Mouse (Mus musculus) embryonic facial prominence, embryonic 12.5 days (tissue): ENCODE measurements around the gene Prkn. TPM values are rescaled to one million over a fixed set of nuclear protein-coding genes. Genes with fewer than 3 reads are reported as not detected.

ENCODE experiments used
- ATAC-seq: fragments of 200-750 bp; cut with Nextera tagmentation; 2 replicates; pipeline ENCODE4 v1.8.0; 2017; ENCODE audit not compliant: insufficient number of reproducible peaks, insufficient read depth, low FRiP score, low TSS enrichment
- H3K27ac ChIP-seq: fragments of 300-500 bp; sonication (generic); 2 replicates; pipeline ENCODE4 v1.5.1; 2016; ENCODE audit warnings: mild to moderate bottlenecking
- H3K27me3 ChIP-seq: fragments of 300-500 bp; sonication (generic); 2 replicates; pipeline ENCODE4 v1.6.1; 2016; ENCODE audit warnings: mild to moderate bottlenecking, moderate library complexity
- H3K36me3 ChIP-seq: fragments of 300-500 bp; sonication (generic); 2 replicates; pipeline ENCODE4 v1.6.1; 2016; ENCODE audit warnings: mild to moderate bottlenecking
- H3K4me1 ChIP-seq: fragments of 300-500 bp; sonication (generic); 2 replicates; pipeline ENCODE4 v1.6.1; 2016
- H3K4me2 ChIP-seq: fragments of 300-500 bp; sonication (generic); replicated peaks from 2 replicates; pipeline ENCODE4 v1.6.1; 2016; ENCODE audit warnings: mild to moderate bottlenecking, moderate library complexity
- H3K4me3 ChIP-seq: fragments of 300-500 bp; sonication (generic); 2 replicates; pipeline ENCODE4 v1.5.1; 2016; ENCODE audit warnings: mild to moderate bottlenecking
- H3K9ac ChIP-seq: fragments of 300-500 bp; sonication (generic); 2 replicates; pipeline ENCODE4 v1.6.1; 2016; ENCODE audit warnings: mild to moderate bottlenecking, moderate library complexity
- H3K9me3 ChIP-seq: fragments of 300-500 bp; sonication (generic); 2 replicates; pipeline ENCODE4 v1.6.1; 2016; ENCODE audit warnings: mild to moderate bottlenecking, moderate library complexity
- WGBS: fragments of 180-500 bp; shearing (Covaris S2); methylation state at CpG from one replicate; pipeline ENCODE4 v1.1.7; 2016; 5-methylcytosine and 5-hydroxymethylcytosine counted together
- polyA plus RNA-seq: library from polyadenylated mRNA; unstranded; fragments of >200 nt; fragmentation: Nextera tagmentation; extraction: Ambion mirVana; gene quantifications from 2 replicates; pipeline ENCODE4 v1.2.1, GENCODE M21; 2016

The Prkn gene
- polyA plus RNA-seq, 1 experiment from 2014 or later = 1.8 TPM

- ATAC-seq = no peak
- no peak overlapping the region for H3K4me2 ChIP-seq
- no peak overlapping the region for H3K9ac ChIP-seq
- no peaks in the 10 kb centered on the region for H3K9me3 ChIP-seq
- no peaks in the 10 kb centered on the region for H3K36me3 ChIP-seq
- 0 out of 2 replicates have a peak, but pooled peaks cover 2% of the 10 kb centered on the region for H3K27me3 ChIP-seq
- H3K27ac ChIP-seq = no peak overlapping the region
- 0 out of 2 replicates have a peak, but pooled peaks cover 7% of the 10 kb centered on the region for H3K4me1 ChIP-seq
- 60% methylated on average over 14 of the region's 14 CpGs for WGBS
- no peak overlapping the region for H3K4me3 ChIP-seq
Observed at GRCm38 (mm10) chr17:12042561-12043256, 1202.5 kb downstream of the Prkn start.

GRCm38 (mm10) chr17:12044222-12044621 lies 1204.0 kb downstream of the Prkn start:
- Histone ChIP-seq H3K36me3 (no peaks in the 10 kb centered on the region), H3K4me1 (0 out of 2 replicates have a peak, but pooled peaks cover 7% of the 10 kb centered on the region), H3K4me3 (no peak overlapping the region), H3K27me3 (0 out of 2 replicates have a peak, but pooled peaks cover 2% of the 10 kb centered on the region), H3K4me2 (no peak overlapping the region), H3K9ac (no peak overlapping the region), H3K27ac (no peak overlapping the region), H3K9me3 (no peaks in the 10 kb centered on the region)
- no peak; the same call in 1 of the 2 replicates for ATAC-seq
- 51% methylated on average over 8 of the region's 8 CpGs for WGBS

DNA sequence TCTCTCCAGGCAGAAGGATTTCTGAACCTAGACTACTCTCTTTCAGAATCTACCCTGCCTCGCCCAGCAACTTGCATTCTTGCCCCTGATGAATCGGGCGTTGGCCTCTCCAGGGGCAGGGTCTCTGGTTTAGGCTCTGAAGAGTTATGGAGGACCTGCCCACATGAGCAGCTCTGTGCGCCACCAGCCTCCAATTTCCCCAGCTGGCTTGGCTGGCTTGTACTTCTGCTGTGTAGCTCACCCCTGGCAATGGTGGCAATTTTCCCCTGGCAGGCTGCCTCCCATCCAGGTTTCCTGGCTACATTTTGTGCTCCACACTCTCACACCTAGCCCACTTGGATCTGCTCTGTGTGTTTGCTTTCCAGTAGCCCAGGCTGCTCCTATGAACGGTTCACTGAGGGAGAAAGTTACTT lies 1205.7 kb downstream of the Prkn start:
- WGBS = 44% methylated on average over 5 of the region's 5 CpGs
- H3K4me2 ChIP-seq = no peak overlapping the region
- no peaks in the 10 kb centered on the region for H3K36me3 ChIP-seq
- no peak overlapping the region for H3K27ac ChIP-seq
- H3K9ac ChIP-seq = no peak overlapping the region
- 0 out of 2 replicates have a peak, but pooled peaks cover 7% of the 10 kb centered on the region for H3K4me1 ChIP-seq
- H3K9me3 ChIP-seq = no peaks in the 10 kb centered on the region
- no peak overlapping the region for H3K4me3 ChIP-seq
- ATAC-seq = no peak
- H3K27me3 ChIP-seq = 0 out of 2 replicates have a peak, but pooled peaks cover 2% of the 10 kb centered on the region

- H3K36me3 ChIP-seq = no peaks in the 10 kb centered on the region
- H3K9me3 ChIP-seq = no peaks in the 10 kb centered on the region
- no peak overlapping the region for H3K4me2 ChIP-seq
- H3K9ac ChIP-seq = no peak overlapping the region
- H3K4me3 ChIP-seq = no peak overlapping the region
- H3K27me3 ChIP-seq = 0 out of 2 replicates have a peak, but pooled peaks cover 2% of the 10 kb centered on the region
- ATAC-seq = no peak
- 0 out of 2 replicates have a peak, but pooled peaks cover 7% of the 10 kb centered on the region for H3K4me1 ChIP-seq
- 66% methylated on average over 7 of the region's 7 CpGs for WGBS
- H3K27ac ChIP-seq = no peak overlapping the region
Observed at GRCm38 (mm10) chr17:12047032-12047431, 1206.8 kb downstream of the Prkn start.

GRCm38 (mm10) chr17:12047523-12047922 lies 1207.3 kb downstream of the Prkn start:
- H3K9ac ChIP-seq = no peak overlapping the region
- no peaks in the 10 kb centered on the region for H3K36me3 ChIP-seq
- H3K27me3 ChIP-seq = 0 out of 2 replicates have a peak, but pooled peaks cover 2% of the 10 kb centered on the region
- H3K4me2 ChIP-seq = no peak overlapping the region
- no peak overlapping the region for H3K27ac ChIP-seq
- no peak overlapping the region for H3K4me3 ChIP-seq
- no peak for ATAC-seq
- H3K9me3 ChIP-seq = no peaks in the 10 kb centered on the region
- H3K4me1 ChIP-seq = 0 out of 2 replicates have a peak, but pooled peaks cover 7% of the 10 kb centered on the region
- WGBS = 31% methylated on average over 6 of the region's 6 CpGs

DNA sequence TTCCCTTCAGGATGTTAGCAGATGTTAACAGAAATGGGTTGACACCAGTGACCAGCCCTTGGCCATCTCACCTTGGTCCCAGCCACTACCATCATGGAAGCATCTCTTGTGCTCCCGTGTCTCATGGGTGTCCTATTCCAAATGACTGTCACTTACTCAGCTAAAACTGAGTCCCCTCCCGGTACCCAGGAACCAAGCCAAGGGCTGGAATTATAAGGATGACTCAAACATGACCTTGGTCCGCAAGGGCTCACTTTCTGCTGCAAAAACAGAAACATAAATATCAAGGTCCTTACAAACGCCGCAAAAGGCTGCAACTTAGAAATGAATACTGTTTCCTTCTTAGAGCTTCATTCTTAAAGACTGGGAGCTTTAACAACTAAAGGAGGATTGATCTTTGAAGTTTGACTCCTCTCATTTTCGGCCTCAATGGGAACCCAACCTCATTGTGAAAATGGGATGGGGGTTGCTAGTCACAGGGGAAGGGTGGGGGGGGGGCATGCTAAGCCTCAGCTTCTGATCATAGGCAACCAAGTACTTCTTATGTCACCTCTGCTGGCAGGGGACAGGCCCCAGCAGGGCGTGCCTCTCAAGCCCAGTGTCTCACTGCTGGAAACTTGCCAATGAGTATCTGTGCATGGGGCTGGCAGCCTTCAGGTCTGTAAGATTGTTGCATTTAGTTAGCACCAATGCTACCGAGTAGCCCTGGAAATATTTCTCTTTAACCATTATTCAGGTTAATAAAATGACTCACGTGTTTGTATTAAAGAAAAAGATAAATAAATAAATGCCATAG lies 1208.7 kb downstream of the Prkn start:
- ATAC-seq = no peak
- WGBS = 78% methylated on average over 9 of the region's 9 CpGs
- Histone ChIP-seq H3K4me1 (0 out of 2 replicates have a peak, but pooled peaks cover 7% of the 10 kb centered on the region), H3K4me3 (no peak overlapping the region), H3K36me3 (no peaks in the 10 kb centered on the region), H3K9ac (no peak overlapping the region), H3K4me2 (no peak overlapping the region), H3K27me3 (0 out of 2 replicates have a peak, but pooled peaks cover 2% of the 10 kb centered on the region), H3K9me3 (no peaks in the 10 kb centered on the region), H3K27ac (no peak overlapping the region)

DNA sequence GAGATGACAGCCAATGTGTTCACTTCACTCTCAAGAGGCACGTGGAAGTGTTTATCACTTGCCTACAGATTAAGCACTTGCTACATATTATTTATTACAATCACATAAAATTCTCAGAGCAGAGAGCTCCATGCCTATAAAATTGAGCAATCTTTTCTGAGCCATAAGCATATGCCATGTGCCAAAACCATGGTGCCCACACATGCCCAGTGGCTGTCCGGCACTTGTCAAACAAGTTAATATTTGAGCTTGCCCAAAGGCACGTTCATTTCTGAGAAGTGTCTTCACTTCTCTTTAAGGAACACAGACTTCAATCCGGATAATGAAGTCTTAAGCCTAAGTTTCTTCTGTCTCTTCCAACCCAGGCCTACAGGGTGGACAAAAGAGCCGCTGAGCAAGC lies 1210.1 kb downstream of the Prkn start:
- WGBS = 85% methylated on average over 5 of the region's 5 CpGs
- ATAC-seq = no peak
- 0 out of 2 replicates have a peak, but pooled peaks cover 5% of the 10 kb centered on the region for H3K4me1 ChIP-seq
- H3K27ac ChIP-seq = no peak overlapping the region
- no peak overlapping the region for H3K4me3 ChIP-seq
- no peaks in the 10 kb centered on the region for H3K9me3 ChIP-seq
- no peak overlapping the region for H3K4me2 ChIP-seq
- 0 out of 2 replicates have a peak, but pooled peaks cover 2% of the 10 kb centered on the region for H3K27me3 ChIP-seq
- H3K36me3 ChIP-seq = no peaks in the 10 kb centered on the region
- no peak overlapping the region for H3K9ac ChIP-seq

- Histone ChIP-seq H3K27me3 (no peaks in the 10 kb centered on the region), H3K4me2 (no peak overlapping the region), H3K9ac (no peak overlapping the region), H3K36me3 (no peaks in the 10 kb centered on the region), H3K4me3 (no peak overlapping the region), H3K4me1 (0 out of 2 replicates have a peak, but pooled peaks cover under 1% of the 10 kb centered on the region), H3K27ac (no peak overlapping the region), H3K9me3 (no peaks in the 10 kb centered on the region)
- no peak for ATAC-seq
- 82% methylated on average over 3 of the region's 3 CpGs for whole genome bisulfite sequencing
Observed at GRCm38 (mm10) chr17:12051031-12051430, 1210.8 kb downstream of the Prkn start.

DNA sequence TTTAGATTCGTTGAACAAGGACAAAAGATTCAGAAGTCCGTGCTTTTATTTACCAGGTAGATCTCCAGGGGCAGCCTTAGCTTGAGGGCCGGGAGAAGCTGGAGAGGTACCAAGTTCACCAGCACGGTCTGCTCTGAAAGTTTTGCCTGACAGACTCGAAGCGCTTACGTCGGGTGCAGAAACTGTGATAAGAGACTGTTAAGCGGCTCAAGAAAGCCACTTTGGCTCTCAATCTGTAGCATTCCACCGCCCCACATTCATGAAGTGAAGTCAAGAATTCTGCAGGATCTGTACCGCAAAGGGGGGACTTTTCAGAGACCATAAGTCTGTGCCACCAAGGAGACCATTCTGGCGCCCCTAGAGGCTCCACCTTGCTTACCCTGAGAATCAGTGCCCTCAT lies 1212.5 kb downstream of the Prkn start:
- 89% methylated on average over 12 of the region's 12 CpGs for WGBS
- no peak for ATAC-seq

DNA sequence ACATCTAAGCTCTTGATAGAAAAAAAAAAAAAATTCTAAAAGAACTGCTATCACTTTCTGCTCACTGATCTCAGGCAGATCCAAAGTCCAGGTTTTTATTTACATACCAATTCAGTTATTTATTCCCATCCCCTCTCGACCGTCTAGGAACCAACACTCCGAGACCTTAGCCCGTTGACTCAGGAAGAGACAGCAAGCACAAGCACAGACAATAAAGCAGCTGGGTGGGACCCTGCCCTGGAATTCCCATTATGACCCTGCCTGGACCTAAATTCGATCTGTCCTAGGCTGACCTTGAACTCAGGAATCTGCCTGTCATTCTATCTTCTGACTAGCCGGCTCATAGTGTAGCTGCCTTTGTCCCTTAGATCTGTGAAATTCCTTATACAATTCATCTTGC lies 1218.9 kb downstream of the Prkn start:
- no peak for ATAC-seq
- no peak overlapping the region for H3K4me3 ChIP-seq
- 90% methylated on average over 6 of the region's 6 CpGs for WGBS
- H3K4me1 ChIP-seq = no peaks in the 10 kb centered on the region
- no peaks in the 10 kb centered on the region for H3K9me3 ChIP-seq
- no peak overlapping the region for H3K9ac ChIP-seq
- H3K27me3 ChIP-seq = no peaks in the 10 kb centered on the region
- H3K4me2 ChIP-seq = no peak overlapping the region
- H3K36me3 ChIP-seq = no peaks in the 10 kb centered on the region
- no peak overlapping the region for H3K27ac ChIP-seq

More for the DNA sequence above, 1212.5 kb downstream of the Prkn start:
- Histone ChIP-seq H3K9me3 (no peaks in the 10 kb centered on the region), H3K4me2 (no peak overlapping the region), H3K9ac (no peak overlapping the region), H3K27me3 (no peaks in the 10 kb centered on the region), H3K4me1 (no peaks in the 10 kb centered on the region), H3K27ac (no peak overlapping the region), H3K4me3 (no peak overlapping the region), H3K36me3 (no peaks in the 10 kb centered on the region)

DNA sequence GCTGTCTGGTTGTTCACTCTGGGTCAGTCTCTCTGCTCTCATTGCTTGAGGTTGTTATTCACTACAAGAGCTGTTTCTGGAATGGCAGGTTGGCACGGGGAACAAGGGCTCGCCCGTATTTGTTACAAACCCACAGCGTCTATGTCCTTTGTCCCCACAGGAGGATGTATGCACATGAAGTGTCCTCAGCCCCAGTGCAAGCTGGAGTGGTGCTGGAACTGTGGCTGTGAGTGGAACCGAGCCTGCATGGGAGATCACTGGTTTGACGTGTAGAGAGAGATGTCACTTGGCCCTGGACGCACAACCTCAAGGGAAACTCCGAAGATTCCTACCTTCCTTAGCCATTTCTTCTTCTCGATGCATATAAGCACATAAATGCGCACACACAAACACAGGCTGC lies 1221.2 kb downstream of the Prkn start:
- no peaks in the 10 kb centered on the region for H3K36me3 ChIP-seq
- no peak overlapping the region for H3K27ac ChIP-seq
- H3K27me3 ChIP-seq = no peaks in the 10 kb centered on the region
- ATAC-seq = no peak
- H3K9ac ChIP-seq = no peak overlapping the region
- no peak overlapping the region for H3K4me3 ChIP-seq
- no peaks in the 10 kb centered on the region for H3K4me1 ChIP-seq
- H3K9me3 ChIP-seq = no peaks in the 10 kb centered on the region
- no peak overlapping the region for H3K4me2 ChIP-seq
- WGBS = 89% methylated on average over 10 of the region's 10 CpGs
